8 mouse cellular contexts compared by ENCODE assay signal in the genomic region with DNA sequence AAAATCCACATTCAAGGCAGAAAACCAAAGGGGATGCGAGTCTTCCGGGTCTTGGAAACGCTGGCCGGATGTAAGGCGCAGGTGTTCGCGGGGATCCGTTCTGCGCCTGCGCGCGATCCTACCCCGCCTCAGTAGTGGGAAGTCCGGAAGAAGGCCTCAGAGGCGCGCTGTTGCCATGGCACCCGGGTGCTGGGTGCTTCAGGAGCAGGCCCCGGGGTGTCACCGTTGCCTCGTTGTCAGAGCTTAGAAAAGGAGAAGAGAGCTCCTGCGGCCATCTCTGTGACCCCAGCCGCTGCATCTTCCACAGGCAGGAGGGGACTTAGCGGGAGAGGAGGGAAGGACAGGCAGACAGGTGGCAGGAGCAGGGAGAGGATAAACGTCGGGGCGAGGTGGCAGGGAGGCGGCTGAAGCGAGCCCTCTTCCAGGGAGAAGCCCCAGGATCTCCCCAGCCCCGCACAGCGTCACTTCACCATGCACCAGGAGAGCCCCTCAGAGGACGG. TPM values are rescaled to one million over a fixed set of nuclear protein-coding genes. Genes with fewer than 3 reads are reported as not detected.
A peak's percentile ranks its signal among the peaks of the same experiment; 100 is the strongest.
DNase-seq lines count a peak whose midpoint lies in the region; ATAC-seq and TF ChIP-seq lines count a peak whose summit lies in the region.

Gene Ccdc181 (plus strand): TSS at position 131 of the 500 bp plus-strand sequence.

- H3K27ac ChIP-seq in embryonic facial prominence, embryonic 14.5 days (replicated peaks; ENCODE audit: low read depth, low read length) = no peak within 1 kb of the TSS
- no peak within 1 kb of the TSS for H3K27ac ChIP-seq in limb, embryonic 14.5 days (replicated peaks; ENCODE audit: low read depth, low read length)
- H3K27ac ChIP-seq in midbrain, postnatal 0 days (ENCODE audit: low read depth, low read length) = peak within 1 kb of the TSS; percentile 88

- H3K4me1 ChIP-seq in embryonic facial prominence, embryonic 14.5 days (ENCODE audit: control insufficient read depth, insufficient read depth, low read length) = no peaks in the 10 kb centered on the region
- no peaks in the 10 kb centered on the region for H3K4me1 ChIP-seq in limb, embryonic 14.5 days (ENCODE audit: control insufficient read depth, insufficient read depth, low read length)
- H3K4me1 ChIP-seq in midbrain, postnatal 0 days (ENCODE audit: insufficient read depth, low read length) = no peaks in the 10 kb centered on the region

- peak; percentile 75 for DNase-seq in 3T3-L1 (ENCODE audit: low read depth, low spot score)
- peak; percentile 81 to 85 for DNase-seq in adrenal gland, postnatal 4 days (ENCODE audit: low spot score in 2 of 2)
- peak; percentile 95 for DNase-seq in embryonic facial prominence, embryonic 14.5 days (ENCODE audit: low spot score)
- peak; percentile 89 for DNase-seq in heart, adult 8-10 months (ENCODE audit: low spot score)
- DNase-seq in kidney, adult 9 months = peak; percentile 96
- DNase-seq in limb, embryonic 14.5 days (ENCODE audit: low spot score) = peak; percentile 86
- DNase-seq in midbrain, postnatal 0 days (ENCODE audit: low spot score) = peak; percentile 97
- DNase-seq in spleen, postnatal 14 days (ENCODE audit: low spot score in 2 of 2) = peak; percentile 85 to 88

- ATAC-seq in embryonic facial prominence, embryonic 14.5 days (ENCODE audit: low read depth) = peak; percentile 100
- ATAC-seq in limb, embryonic 14.5 days (ENCODE audit: low FRiP score, low read depth) = peak; percentile 92
- ATAC-seq in midbrain, postnatal 0 days (ENCODE audit: low FRiP score) = peak; percentile 100

- H3K4me2 ChIP-seq in embryonic facial prominence, embryonic 14.5 days (ENCODE audit: low read depth, low read length) = peak within 1 kb of the TSS; percentile 57
- peak within 1 kb of the TSS; percentile 80 for H3K4me2 ChIP-seq in limb, embryonic 14.5 days (replicated peaks; ENCODE audit: low read depth, low read length, severe bottlenecking)
- H3K4me2 ChIP-seq in midbrain, postnatal 0 days (ENCODE audit: low read depth, low read length, poor library complexity, severe bottlenecking) = peak within 1 kb of the TSS; percentile 61

- no peaks in the 10 kb centered on the region for H3K27me3 ChIP-seq in embryonic facial prominence, embryonic 14.5 days (replicated peaks; ENCODE audit: control insufficient read depth, insufficient read depth, low read length)
- no peaks in the 10 kb centered on the region for H3K27me3 ChIP-seq in limb, embryonic 14.5 days (ENCODE audit: control insufficient read depth, insufficient read depth, low read length)
- H3K27me3 ChIP-seq in midbrain, postnatal 0 days (ENCODE audit: insufficient read depth, low read length) = 0 out of 2 replicates have a peak, but pooled peaks cover 3% of the 10 kb centered on the region

- H3K4me3 ChIP-seq in embryonic facial prominence, embryonic 14.5 days (ENCODE audit: low read depth, low read length) = peak within 1 kb of the TSS; percentile 50
- H3K4me3 ChIP-seq in limb, embryonic 14.5 days (replicated peaks; ENCODE audit: low read length) = peak within 1 kb of the TSS; percentile 52
- peak within 1 kb of the TSS; percentile 68 for H3K4me3 ChIP-seq in midbrain, postnatal 0 days (ENCODE audit: low read depth, low read length)

- no peaks in the 10 kb centered on the region for H3K9me3 ChIP-seq in embryonic facial prominence, embryonic 14.5 days (ENCODE audit: control insufficient read depth, low read length)
- no peaks in the 10 kb centered on the region for H3K9me3 ChIP-seq in limb, embryonic 14.5 days (ENCODE audit: control insufficient read depth, low read length)
- H3K9me3 ChIP-seq in midbrain, postnatal 0 days (ENCODE audit: low read length) = no peaks in the 10 kb centered on the region

- TF ChIP-seq POLR2A in limb, embryonic 14.5 days (IDR thresholded peaks at IDR 0.05; ENCODE audit: borderline replicate concordance, extremely low read depth, insufficient read depth, insufficient read length) = no peak

- no peak; the same call in 1 of the 2 replicates for TF ChIP-seq CTCF in midbrain, postnatal 0 days (IDR thresholded peaks at IDR 0.05)

- WGBS in embryonic facial prominence, embryonic 14.5 days = under 1% methylated on average over 31 of the region's 31 CpGs
- 1% methylated on average over 31 of the region's 31 CpGs for WGBS in limb, embryonic 14.5 days
- 1% methylated on average over 31 of the region's 31 CpGs for WGBS in midbrain, postnatal 0 days

- H3K9ac ChIP-seq in embryonic facial prominence, embryonic 14.5 days (ENCODE audit: low read depth, low read length) = peak within 1 kb of the TSS; percentile 66
- H3K9ac ChIP-seq in limb, embryonic 14.5 days (ENCODE audit: low read depth, low read length, severe bottlenecking) = peak within 1 kb of the TSS; percentile 57
- peak within 1 kb of the TSS; percentile 71 for H3K9ac ChIP-seq in midbrain, postnatal 0 days (replicated peaks; ENCODE audit: low read length, poor library complexity, severe bottlenecking)

- no peaks in the 10 kb centered on the region for H3K36me3 ChIP-seq in embryonic facial prominence, embryonic 14.5 days (ENCODE audit: control insufficient read depth, insufficient read depth, low read length)
- no peaks in the 10 kb centered on the region for H3K36me3 ChIP-seq in limb, embryonic 14.5 days (ENCODE audit: control insufficient read depth, insufficient read depth, low read length)
- H3K36me3 ChIP-seq in midbrain, postnatal 0 days (ENCODE audit: insufficient read depth, low read length) = peaks cover 1% of the 10 kb centered on the region; the same call in 1 of the 2 replicates

RNA-seq across cellular contexts. Expression of gene Ccdc181, which starts in this region (rescaled TPM):
- 10 to 100 TPM; 11.0 to 14.1 TPM for total RNA-seq in adrenal gland, postnatal 4 days (2021)
- 7.4 and 9.8 TPM in 2 replicates for polyA plus RNA-seq in embryonic facial prominence, embryonic 14.5 days (2014; fragmentation: Nextera tagmentation; extraction: Ambion mirVana)
- total RNA-seq in heart, adult 8-10 months (2022) = 10 to 100 TPM in 1 of 4 experiments, 1 to 10 TPM in 3; 9.0 to 10.0 (median 10.0) TPM
- 2.0 and 4.1 TPM in 2 replicates for polyA plus RNA-seq in limb, embryonic 14.5 days (2012; rRNA removed)
- 5.9 and 7.3 TPM in 2 replicates for polyA plus RNA-seq in limb, embryonic 14.5 days (2014; fragmentation: Nextera tagmentation; extraction: Ambion mirVana)
- total RNA-seq in midbrain, postnatal 0 days (2014; rRNA removed) = 12.6 and 20.9 TPM in 2 replicates
- polyA plus RNA-seq in midbrain, postnatal 0 days (2015; fragmentation: Nextera tagmentation; extraction: Ambion mirVana) = 27.2 and 29.0 TPM in 2 replicates
